Mouse (Mus musculus): ENCODE data around the gene Uap1l1.

The Uap1l1 gene

DNA sequence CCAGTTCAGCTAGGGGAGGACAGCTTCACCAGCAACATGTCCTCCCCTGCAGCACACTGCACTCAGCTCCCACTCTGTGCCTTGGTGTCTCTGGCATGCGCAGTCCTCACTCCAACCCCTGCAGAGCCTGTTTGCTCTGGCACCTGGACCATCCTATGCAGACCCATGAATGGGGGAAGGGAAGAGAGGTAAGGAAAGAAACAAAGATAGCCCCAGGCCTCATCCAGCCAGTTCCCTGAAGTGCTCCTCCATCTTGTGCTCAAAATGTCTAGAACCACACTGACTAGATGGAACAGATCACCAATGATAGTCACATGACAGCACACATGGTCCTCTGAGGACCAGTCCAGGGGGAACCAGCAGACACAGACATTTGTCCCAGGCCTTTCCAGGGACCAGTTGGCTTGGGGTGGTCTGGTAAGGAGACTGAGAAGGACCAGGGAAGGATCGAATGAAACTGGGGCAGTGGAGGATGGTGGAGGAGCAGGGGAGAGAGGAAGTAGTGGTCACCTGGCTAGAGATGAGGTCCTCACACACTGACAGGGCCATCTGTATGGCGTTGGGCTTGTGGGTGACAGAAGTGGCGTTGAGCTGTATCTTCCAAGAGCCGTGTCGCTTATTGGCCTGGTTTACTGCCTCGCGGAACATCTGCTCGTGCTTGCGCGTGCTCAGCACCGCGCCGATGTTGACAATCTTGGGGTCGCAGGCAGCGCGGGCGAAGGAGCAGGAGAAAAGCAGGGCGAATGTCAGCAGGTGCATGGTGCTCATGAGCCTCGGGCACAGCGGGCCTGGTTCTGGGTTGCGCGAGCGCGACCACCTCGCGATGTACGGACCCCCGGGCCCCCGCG, 47.1 kb downstream of the Uap1l1 start:
- DNase-seq (ENCODE audit: low spot score) = no peak

DNA sequence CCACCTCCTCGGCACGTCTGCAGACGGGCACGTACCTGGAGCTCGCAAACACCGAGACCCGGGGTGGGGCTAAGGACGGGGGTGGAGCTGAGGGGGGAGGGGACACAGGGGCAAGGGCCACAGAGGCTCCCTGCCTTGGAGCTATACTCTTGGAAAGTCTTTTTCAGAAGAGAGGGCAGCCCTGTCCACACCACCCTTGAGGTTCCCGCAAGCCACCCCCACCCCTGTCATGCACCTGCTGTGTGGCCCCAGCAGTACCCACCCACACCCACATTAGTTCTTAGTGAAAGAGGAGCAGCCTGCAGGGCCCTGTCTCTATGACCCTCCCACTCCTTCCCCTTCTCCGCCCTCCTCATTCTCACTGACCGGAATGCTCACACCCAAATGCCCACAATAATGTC, 54.0 kb downstream of the Uap1l1 start:
- DNase-seq (ENCODE audit: low spot score) = no peak

DNA sequence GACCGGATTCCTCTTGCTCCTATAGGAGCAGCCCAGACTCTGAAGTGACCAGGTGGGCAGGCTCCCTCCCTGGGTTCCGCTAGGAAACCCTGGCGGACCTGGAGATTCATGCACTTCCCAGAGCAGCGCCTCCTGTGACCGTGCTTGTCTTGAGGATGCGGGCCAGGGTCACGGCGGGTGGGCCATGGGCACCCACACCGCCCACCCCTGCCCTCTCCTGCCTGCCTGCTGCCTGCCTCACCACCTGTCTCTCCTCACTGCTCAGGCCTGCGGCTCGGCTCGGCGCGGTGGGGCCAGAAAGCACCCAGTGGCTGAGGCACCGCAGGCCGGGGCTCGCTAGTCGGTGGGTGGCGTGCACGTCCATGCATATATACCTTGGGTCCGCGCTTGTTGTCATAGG, 54.5 kb downstream of the Uap1l1 start:
- DNase-seq (ENCODE audit: low spot score) = no peak

DNA sequence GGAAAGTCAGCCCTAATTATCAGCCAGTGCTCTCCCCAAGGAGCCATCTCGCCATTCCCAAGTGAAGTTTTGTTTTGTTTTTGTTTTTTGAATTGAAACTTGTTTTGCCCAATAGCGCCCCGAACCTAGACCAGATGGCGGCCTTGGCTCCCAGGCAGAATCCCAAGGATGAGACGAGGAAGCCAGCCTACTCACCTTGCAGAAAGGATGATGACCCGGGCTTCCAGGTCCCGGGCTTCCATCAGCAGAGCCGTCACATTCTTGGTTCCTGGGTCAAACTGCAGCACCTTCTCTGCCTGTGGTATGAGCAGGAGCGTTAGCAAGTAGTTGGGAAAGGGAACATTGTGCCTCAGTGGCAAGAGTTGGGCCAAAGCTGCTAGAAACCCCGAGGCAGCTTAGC, 55.3 kb downstream of the Uap1l1 start:
- DNase-seq (ENCODE audit: low spot score) = no peak

Data from lung, postnatal 25 days (tissue).